Mouse (Mus musculus) CH12.LX (cell line): ENCODE measurements at regions not wholly inside any gene's neighbourhood (a gene's known extent, or its start where the extent isn't known, plus 50 kb on each side); places are given as distances from the start of the nearest gene placed in this dataset.

Experiments used
- CHD1 ChIP-seq: IDR thresholded peaks from 2 replicates; pipeline ENCODE4 v1.6.1; 2012; ENCODE audit warnings: low read depth, low read length, improper control_type of control experiment, inconsistent platforms
- CTCF ChIP-seq, 2 experiments: IDR thresholded peaks in 1 of 2; conservative IDR thresholded peaks in 1 of 2; 2 replicates each; pipeline ENCODE4 v1.5.1; 2011 to 2012; ENCODE audit warnings: low read depth in 2 of 2, low read length in 2 of 2, improper control_type of control experiment in 1 of 2, inconsistent platforms in 1 of 2, mild to moderate bottlenecking in 1 of 2, moderate library complexity in 1 of 2
- POLR2A ChIP-seq: IDR thresholded peaks from 2 replicates; pipeline ENCODE4 v1.6.1; 2011; ENCODE audit warnings: low read depth, mild to moderate bottlenecking, improper control_type of control experiment, low read length
- ZKSCAN1 ChIP-seq: IDR thresholded peaks from 2 replicates; pipeline ENCODE4 v1.6.1; 2012; ENCODE audit warnings: low read depth, inconsistent platforms, low read length, improper control_type of control experiment, borderline replicate concordance
- ZMIZ1 ChIP-seq: IDR thresholded peaks from 2 replicates; pipeline ENCODE4 v1.6.1; 2012; ENCODE audit warnings: low read depth, mild to moderate bottlenecking, inconsistent platforms, low read length, improper control_type of control experiment

GRCm38 (mm10) chr13:59255798-59256435, 329.1 kb downstream of the Agtpbp1 start:
- TF ChIP-seq CHD1 (no peak), CTCF (conservative IDR thresholded peaks at IDR 0.05 in 1 of 2, IDR thresholded peaks at IDR 0.05 in 1 of 2; ENCODE audit: low read depth in 2 of 2, low read length in 2 of 2) (no peak), POLR2A (no peak), ZKSCAN1 (no peak), ZMIZ1 (no peak)
